Mouse (Mus musculus) forebrain, embryonic 12.5 days (tissue): ENCODE results near the gene Kcnk3. TPM values are rescaled to one million over a fixed set of nuclear protein-coding genes. Genes with fewer than 3 reads are reported as not detected.

Experiments used
- ATAC-seq: fragments of 200-750 bp; cut with Nextera tagmentation; 2 replicates; pipeline ENCODE4 v1.8.0; 2017; ENCODE audit warnings: moderate TSS enrichment; ENCODE audit not compliant: low FRiP score
- H3K27ac ChIP-seq: fragments of 300-500 bp; sonication (generic); 2 replicates; pipeline ENCODE4 v1.5.1; 2016; ENCODE audit warnings: mild to moderate bottlenecking
- H3K27me3 ChIP-seq: fragments of 300-500 bp; sonication (generic); 2 replicates; pipeline ENCODE4 v1.6.1; 2016; ENCODE audit warnings: mild to moderate bottlenecking
- H3K36me3 ChIP-seq: fragments of 300-500 bp; sonication (generic); replicated peaks from 2 replicates; pipeline ENCODE4 v1.6.1; 2016; ENCODE audit warnings: mild to moderate bottlenecking
- H3K4me1 ChIP-seq: fragments of 300-500 bp; sonication (generic); 2 replicates; pipeline ENCODE4 v1.6.1; 2016
- H3K4me2 ChIP-seq: fragments of 300-500 bp; sonication (generic); 2 replicates; pipeline ENCODE4 v1.6.1; 2016; ENCODE audit warnings: mild to moderate bottlenecking, moderate library complexity
- H3K4me3 ChIP-seq: fragments of 300-500 bp; sonication (generic); replicated peaks from 2 replicates; pipeline ENCODE4 v1.5.1; 2016; ENCODE audit warnings: mild to moderate bottlenecking
- H3K9ac ChIP-seq: fragments of 300-500 bp; sonication (generic); 2 replicates; pipeline ENCODE4 v1.6.1; 2016; ENCODE audit warnings: mild to moderate bottlenecking
- H3K9me3 ChIP-seq: fragments of 300-500 bp; sonication (generic); 2 replicates; pipeline ENCODE4 v1.6.1; 2016
- WGBS: fragments of 180-500 bp; shearing (Covaris S2); methylation state at CpG from one replicate; pipeline ENCODE4 v1.1.7; 2016; 5-methylcytosine and 5-hydroxymethylcytosine counted together
- polyA plus RNA-seq: library from polyadenylated mRNA; unstranded; fragments of >200 nt; fragmentation: Nextera tagmentation; extraction: Ambion mirVana; gene quantifications from 2 replicates; pipeline ENCODE4 v1.2.1, GENCODE M21; 2016

Gene Kcnk3
- polyA plus RNA-seq = 0.54 and 0.64 TPM in 2 replicates

DNA sequence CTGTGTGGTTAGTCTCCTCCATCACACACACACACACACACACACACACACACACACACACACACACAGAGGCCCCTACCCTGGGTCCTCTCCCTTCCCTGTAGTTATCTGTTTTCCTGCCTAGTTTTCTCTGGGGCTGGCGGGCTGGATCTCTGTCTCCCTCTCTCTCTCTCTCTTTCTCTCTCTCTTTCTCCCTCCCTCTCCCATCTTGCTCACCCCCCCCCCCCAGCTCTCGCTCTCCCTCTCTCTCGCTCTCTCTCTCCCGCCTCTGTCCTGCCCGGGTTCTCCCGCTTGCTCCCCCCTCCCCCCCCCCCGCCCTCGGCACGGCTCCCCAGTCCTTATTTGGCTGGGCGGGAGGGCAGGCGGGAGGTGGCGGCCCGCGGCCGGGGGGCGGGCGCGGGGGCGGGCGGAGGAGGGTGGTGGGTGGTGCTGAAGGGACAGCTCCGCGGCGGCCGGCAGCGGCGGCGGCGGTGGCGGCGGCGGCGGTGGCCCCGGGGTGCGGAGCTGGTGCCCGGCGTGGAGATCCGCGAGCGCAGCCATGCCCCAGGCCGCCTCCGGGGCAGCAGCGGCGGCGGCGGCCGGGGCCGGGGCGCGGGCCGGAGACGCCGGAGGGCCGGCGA lies at the start of gene Kcnk3:
Kcnk3 (plus strand) TSS at position 490 of the 620 bp plus-strand sequence.
- peak within 1 kb of the TSS; percentile 67 for H3K9ac ChIP-seq
- peak within 1 kb of the TSS; percentile 51 for H3K4me3 ChIP-seq
- no peaks in the 10 kb centered on the region for H3K9me3 ChIP-seq
- 1% methylated on average over 22 of the region's 54 CpGs for WGBS
- peak; percentile 77 for ATAC-seq
- H3K36me3 ChIP-seq = no peaks in the 10 kb centered on the region
- peak within 1 kb of the TSS; percentile 97 for H3K4me2 ChIP-seq
- H3K27me3 ChIP-seq = peaks cover 66% of the 10 kb centered on the region
- H3K4me1 ChIP-seq = peaks cover 11% of the 10 kb centered on the region
- 0 out of 2 replicates have a peak within 1 kb of the TSS, but pooled peaks have one; percentile 36 for H3K27ac ChIP-seq

DNA sequence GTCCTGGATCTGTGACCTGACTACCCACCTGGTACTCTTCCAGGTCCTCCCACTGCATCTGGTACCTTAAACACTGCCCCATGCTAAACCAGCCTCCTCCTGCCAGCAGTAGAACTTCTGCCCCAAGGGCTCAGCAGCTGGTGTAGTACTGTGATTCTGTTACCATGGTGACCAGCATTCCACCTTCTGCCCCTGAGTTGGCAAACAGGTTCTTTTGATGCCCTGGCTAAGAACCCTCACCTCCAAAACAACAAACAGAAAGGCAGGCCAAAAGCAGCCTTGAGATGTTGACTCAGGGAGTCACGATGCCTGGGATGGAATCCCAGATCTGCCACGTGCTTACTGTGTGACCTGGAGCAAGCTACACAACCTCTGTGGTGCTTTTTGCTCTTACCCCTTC lies 42.3 kb upstream of the Kcnk3 start, which contains the start of gene Cib4:
Cib4 (minus strand) TSS at position 139 of the 400 bp plus-strand sequence.
- H3K27ac ChIP-seq = no peak within 1 kb of the TSS
- peaks cover 2% of the 10 kb centered on the region; the same call in 1 of the 2 replicates for H3K4me1 ChIP-seq
- H3K4me3 ChIP-seq = no peak within 1 kb of the TSS
- no peak for ATAC-seq
- H3K36me3 ChIP-seq = no peaks in the 10 kb centered on the region
- 65% methylated on average over 2 of the region's 2 CpGs for WGBS
- H3K9me3 ChIP-seq = no peaks in the 10 kb centered on the region
- H3K9ac ChIP-seq = no peak within 1 kb of the TSS
- 0 out of 2 replicates have a peak, but pooled peaks cover 5% of the 10 kb centered on the region for H3K27me3 ChIP-seq
- H3K4me2 ChIP-seq = no peak within 1 kb of the TSS

DNA sequence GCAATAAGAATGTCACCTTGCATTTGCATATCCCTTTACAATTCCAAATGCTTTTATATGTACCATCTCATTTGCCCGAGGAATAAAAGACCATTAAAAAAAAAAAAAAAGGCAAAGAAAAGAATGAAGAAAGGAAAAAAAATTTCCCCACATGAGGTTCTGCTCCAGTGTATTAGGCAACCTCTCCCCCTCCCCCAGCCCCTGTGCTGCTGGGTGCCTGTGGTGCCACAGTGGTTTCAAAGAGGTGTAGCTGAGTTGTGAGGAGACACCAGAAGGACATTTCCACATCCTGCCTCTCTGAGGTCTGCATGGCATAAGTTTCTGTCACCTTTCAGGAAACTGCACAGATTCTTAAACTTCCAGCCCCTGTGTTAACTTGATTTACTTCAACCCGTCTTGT lies 39.3 kb upstream of the Kcnk3 start:
- no peak for ATAC-seq
- 51% methylated on average over 2 of the region's 2 CpGs for WGBS
- Histone ChIP-seq H3K27me3 (0 out of 2 replicates have a peak, but pooled peaks cover 5% of the 10 kb centered on the region), H3K9ac (no peak overlapping the region), H3K36me3 (no peaks in the 10 kb centered on the region), H3K4me1 (peaks cover 2% of the 10 kb centered on the region; the same call in 1 of the 2 replicates), H3K9me3 (no peaks in the 10 kb centered on the region), H3K4me3 (no peak overlapping the region), H3K4me2 (no peak overlapping the region), H3K27ac (no peak overlapping the region)

DNA sequence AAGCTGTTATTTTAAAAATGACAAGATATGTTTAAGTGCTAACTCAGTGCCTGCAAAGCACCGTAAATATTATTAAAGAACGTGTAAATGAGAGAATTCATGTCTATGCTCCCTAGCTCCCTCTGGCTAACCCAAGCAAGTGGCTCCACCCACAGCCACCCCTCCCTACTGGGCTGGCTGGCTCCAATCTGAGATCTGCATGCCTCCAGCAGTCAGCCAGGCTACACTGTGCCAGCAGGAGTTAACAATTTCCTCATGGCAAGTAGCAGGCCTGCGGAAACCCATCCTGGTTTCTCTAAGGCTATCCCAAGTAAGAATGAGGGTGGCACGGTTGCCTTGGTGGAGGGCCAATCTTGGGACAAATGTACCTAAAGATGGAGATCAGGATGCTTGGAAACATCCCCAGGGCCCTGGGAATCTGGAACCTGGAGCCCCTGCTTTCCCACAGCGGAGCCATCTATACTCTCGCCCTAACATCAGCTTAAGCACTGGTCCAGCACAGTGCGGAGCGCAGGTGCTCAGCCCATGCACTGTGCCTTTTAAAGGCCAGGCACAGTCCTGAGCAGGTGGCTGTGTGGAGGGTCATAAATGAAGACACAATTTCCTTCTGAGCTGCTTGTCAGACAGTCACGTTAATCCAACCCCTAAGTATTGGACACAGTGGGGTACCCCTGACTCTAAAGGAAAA lies 37.5 kb upstream of the Kcnk3 start:
- Histone ChIP-seq H3K9me3 (no peaks in the 10 kb centered on the region), H3K27me3 (no peaks in the 10 kb centered on the region), H3K27ac (no peak overlapping the region), H3K4me2 (no peak overlapping the region), H3K4me1 (peaks cover 2% of the 10 kb centered on the region; the same call in 1 of the 2 replicates), H3K4me3 (no peak overlapping the region), H3K9ac (no peak overlapping the region), H3K36me3 (no peaks in the 10 kb centered on the region)
- ATAC-seq = no peak
- 65% methylated on average over 9 of the region's 9 CpGs for WGBS

DNA sequence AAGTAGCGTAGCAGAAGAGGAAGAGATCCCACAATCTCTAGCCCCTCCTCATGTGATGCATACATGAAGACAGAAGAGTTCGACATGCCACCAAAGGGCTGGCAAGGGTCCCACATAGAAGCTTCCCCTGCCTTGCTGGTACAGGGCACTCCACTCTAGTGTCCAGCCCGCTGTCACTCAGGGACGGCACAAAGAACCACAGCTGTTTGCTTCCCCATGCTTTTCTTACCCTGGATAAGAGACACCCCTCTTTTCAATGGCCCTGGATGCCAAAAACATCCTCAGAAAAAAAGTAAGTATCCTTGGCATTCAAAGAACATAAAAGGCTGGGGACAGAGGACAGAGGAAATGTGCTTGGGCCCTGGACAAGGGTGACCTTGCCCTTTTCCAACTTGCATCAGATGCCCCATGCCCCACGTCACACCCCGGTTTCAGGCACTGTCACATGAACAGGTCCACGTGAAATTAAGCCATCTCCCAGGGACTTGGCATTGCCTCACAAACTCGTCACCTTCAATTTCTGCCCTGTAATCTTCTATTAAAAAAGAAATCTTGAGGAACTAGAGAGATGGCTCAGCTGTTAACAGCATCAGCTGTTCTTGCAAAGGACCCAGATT lies 36.8 kb upstream of the Kcnk3 start:
- H3K27ac ChIP-seq = no peak overlapping the region
- H3K36me3 ChIP-seq = no peaks in the 10 kb centered on the region
- no peak overlapping the region for H3K4me2 ChIP-seq
- peaks cover 2% of the 10 kb centered on the region; the same call in 1 of the 2 replicates for H3K4me1 ChIP-seq
- no peaks in the 10 kb centered on the region for H3K9me3 ChIP-seq
- H3K9ac ChIP-seq = no peak overlapping the region
- ATAC-seq = no peak
- no peak overlapping the region for H3K4me3 ChIP-seq
- 83% methylated on average over 8 of the region's 8 CpGs for WGBS
- no peaks in the 10 kb centered on the region for H3K27me3 ChIP-seq

DNA sequence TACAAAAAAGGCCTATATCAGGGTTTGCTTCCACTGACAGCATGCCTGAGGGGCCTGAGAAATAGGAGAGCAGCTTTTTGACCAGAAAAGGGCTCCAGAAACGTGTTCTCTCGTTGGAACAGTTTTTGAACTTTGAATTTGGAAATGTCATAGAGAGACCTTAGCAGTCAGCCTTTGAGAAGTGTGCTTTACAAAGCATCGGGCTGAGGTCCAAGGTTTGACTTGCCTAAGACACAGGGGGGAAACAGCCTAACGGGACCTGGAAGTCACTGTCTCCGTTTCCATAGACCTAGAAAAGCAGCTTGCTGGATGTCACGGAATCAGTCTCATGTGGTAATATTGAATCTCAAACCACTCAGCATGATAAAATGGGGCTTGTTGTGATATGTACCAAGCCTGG lies 36.0 kb upstream of the Kcnk3 start:
- H3K9me3 ChIP-seq = no peaks in the 10 kb centered on the region
- no peak overlapping the region for H3K4me3 ChIP-seq
- H3K27me3 ChIP-seq = no peaks in the 10 kb centered on the region
- no peak overlapping the region for H3K4me2 ChIP-seq
- H3K9ac ChIP-seq = no peak overlapping the region
- H3K36me3 ChIP-seq = no peaks in the 10 kb centered on the region
- no peak overlapping the region for H3K27ac ChIP-seq
- 88% methylated on average over 6 of the region's 6 CpGs for WGBS
- ATAC-seq = no peak
- peaks cover 2% of the 10 kb centered on the region; the same call in 1 of the 2 replicates for H3K4me1 ChIP-seq

DNA sequence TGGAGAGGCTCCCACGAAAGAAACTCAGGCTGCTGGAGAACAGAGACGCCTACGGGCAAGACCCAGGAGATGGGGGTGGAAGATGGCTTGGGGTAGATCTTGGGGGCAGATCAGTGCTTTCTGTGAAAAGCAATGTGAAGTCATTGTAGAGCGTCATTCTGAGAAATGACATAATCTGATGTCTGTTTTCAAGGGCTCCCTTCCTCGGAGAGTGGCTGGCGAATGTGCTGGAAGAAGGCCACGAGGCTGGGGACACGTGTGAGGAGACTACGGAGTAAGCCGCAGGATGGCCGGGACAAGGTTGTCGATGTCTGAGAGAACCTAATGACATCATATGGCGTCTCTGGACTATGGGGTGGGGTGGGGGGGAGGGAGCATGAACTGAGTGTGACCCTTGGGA lies 34.0 kb upstream of the Kcnk3 start:
- 93% methylated on average over 13 of the region's 13 CpGs for WGBS
- H3K4me2 ChIP-seq = no peak overlapping the region
- H3K4me3 ChIP-seq = no peak overlapping the region
- no peak for ATAC-seq
- no peak overlapping the region for H3K9ac ChIP-seq
- H3K4me1 ChIP-seq = no peaks in the 10 kb centered on the region; the same call in 1 of the 2 replicates
- H3K27me3 ChIP-seq = no peaks in the 10 kb centered on the region
- H3K27ac ChIP-seq = no peak overlapping the region
- H3K36me3 ChIP-seq = no peaks in the 10 kb centered on the region
- no peaks in the 10 kb centered on the region for H3K9me3 ChIP-seq

DNA sequence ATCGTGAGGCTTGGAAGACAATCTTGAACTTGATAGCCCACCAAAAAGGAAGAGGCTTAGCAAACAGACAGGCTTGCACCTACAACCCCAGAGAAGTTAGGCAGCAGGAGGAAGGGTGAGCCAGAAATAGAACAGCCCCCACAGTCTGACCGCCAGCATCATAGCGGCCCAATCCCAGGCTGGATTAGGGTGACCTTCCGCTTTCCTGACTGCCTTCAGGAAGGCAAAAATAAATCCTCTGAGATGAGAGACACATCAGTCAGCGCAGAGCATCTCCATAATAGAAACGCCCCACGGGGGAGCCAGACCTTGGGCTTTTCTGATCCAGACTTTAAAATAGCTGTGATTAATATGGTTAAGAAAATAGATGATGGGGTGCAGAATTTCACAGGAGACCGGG lies 33.0 kb upstream of the Kcnk3 start:
- Histone ChIP-seq H3K9me3 (no peaks in the 10 kb centered on the region), H3K4me2 (no peak overlapping the region), H3K4me3 (no peak overlapping the region), H3K9ac (no peak overlapping the region), H3K27me3 (no peaks in the 10 kb centered on the region; the same call in 1 of the 2 replicates), H3K27ac (no peak overlapping the region), H3K36me3 (no peaks in the 10 kb centered on the region), H3K4me1 (no peaks in the 10 kb centered on the region; the same call in 1 of the 2 replicates)
- ATAC-seq = no peak
- 80% methylated on average over 8 of the region's 8 CpGs for WGBS

DNA sequence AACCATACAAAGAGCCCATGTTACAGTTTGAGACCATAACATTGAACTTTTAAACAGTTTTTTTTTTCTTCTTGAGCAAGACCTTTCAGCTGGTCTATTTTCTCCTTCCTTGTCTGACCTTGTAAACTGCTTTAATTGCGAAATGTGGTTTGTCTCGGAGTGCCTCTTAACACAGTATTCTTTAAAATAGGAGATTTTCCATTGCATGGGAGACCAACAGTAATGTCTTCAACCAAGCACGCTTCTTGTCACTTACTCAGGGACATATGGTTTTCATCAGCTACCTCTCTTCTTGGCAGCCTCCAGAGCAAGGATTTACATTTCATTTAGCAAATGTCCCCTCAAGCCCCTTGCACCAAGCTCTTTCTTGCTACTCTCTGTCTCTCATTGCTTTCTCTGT lies 31.7 kb upstream of the Kcnk3 start:
- H3K9me3 ChIP-seq = no peaks in the 10 kb centered on the region
- no peak for ATAC-seq
- WGBS = 87% methylated on average over 3 of the region's 3 CpGs

GRCm38 (mm10) chr5:30559421-30559820 lies 28.5 kb upstream of the Kcnk3 start:
- Histone ChIP-seq H3K9me3 (no peaks in the 10 kb centered on the region), H3K27ac (no peak overlapping the region), H3K4me3 (no peak overlapping the region), H3K9ac (no peak overlapping the region), H3K36me3 (no peaks in the 10 kb centered on the region), H3K4me1 (no peaks in the 10 kb centered on the region), H3K4me2 (no peak overlapping the region), H3K27me3 (no peaks in the 10 kb centered on the region; the same call in 1 of the 2 replicates)
- 82% methylated on average over 3 of the region's 3 CpGs for WGBS
- ATAC-seq = no peak

More for the DNA sequence above, 31.7 kb upstream of the Kcnk3 start:
- H3K4me1 ChIP-seq = no peaks in the 10 kb centered on the region
- H3K27me3 ChIP-seq = no peaks in the 10 kb centered on the region; the same call in 1 of the 2 replicates
- no peaks in the 10 kb centered on the region for H3K36me3 ChIP-seq
- H3K9ac ChIP-seq = no peak overlapping the region
- no peak overlapping the region for H3K4me2 ChIP-seq
- H3K4me3 ChIP-seq = no peak overlapping the region
- H3K27ac ChIP-seq = no peak overlapping the region

DNA sequence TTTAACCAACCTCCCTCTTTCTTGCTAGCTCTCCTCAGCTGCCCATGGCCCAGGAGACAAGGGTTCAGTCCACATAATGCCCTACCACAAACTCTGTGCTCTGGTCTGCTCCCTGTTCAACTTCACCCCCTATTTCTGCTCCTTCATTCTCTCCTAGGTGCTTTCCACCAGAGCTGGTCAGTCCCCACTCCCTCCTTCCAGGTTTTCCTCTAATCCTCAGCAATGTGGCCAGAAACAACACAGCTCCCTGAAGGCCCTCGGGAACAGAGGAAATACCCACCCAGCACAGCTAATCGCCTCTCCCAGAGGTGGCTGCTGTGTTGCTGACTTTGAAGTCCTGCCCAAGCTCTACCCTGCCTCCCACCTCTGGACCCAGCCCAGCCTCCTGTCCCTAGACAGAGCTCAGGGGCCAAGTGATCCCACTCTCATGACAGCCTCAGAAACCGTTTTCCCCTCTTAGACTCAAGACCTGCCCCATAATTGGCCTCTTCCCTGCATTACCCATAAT lies 27.9 kb upstream of the Kcnk3 start:
- H3K27ac ChIP-seq = no peak overlapping the region
- no peaks in the 10 kb centered on the region for H3K4me1 ChIP-seq
- H3K4me2 ChIP-seq = no peak overlapping the region
- H3K9me3 ChIP-seq = no peaks in the 10 kb centered on the region
- no peak overlapping the region for H3K9ac ChIP-seq
- 36% methylated on average over 3 of the region's 3 CpGs for WGBS
- ATAC-seq = no peak
- no peak overlapping the region for H3K4me3 ChIP-seq
- H3K27me3 ChIP-seq = no peaks in the 10 kb centered on the region; the same call in 1 of the 2 replicates
- H3K36me3 ChIP-seq = no peaks in the 10 kb centered on the region

DNA sequence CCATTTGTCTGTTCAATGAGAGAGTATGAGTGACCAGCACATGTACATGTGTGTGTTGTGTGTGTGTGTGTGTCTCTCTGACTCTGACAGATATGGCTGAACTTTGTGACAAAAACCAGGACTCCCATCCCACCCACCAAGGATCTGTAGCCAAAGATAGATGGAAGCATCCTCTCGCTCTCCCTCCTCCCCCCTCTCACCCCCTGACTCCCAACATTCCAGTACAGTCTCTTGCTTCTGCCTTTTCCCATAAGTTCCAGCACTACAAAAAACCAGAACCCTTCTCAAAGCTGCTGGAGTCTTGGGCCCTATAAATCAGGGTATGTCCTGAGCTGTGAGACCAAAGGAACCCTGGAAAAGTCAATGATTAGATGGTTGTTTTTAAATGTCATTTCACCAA lies 19.5 kb upstream of the Kcnk3 start:
- Histone ChIP-seq H3K27me3 (no peaks in the 10 kb centered on the region), H3K4me3 (no peak overlapping the region), H3K9ac (no peak overlapping the region), H3K9me3 (no peaks in the 10 kb centered on the region), H3K36me3 (no peaks in the 10 kb centered on the region), H3K4me2 (no peak overlapping the region), H3K4me1 (no peaks in the 10 kb centered on the region), H3K27ac (no peak overlapping the region)
- ATAC-seq = no peak
- 93% methylated on average over 1 of the region's 1 CpGs for WGBS
